Mouse (Mus musculus) small intestine, adult 2 months (tissue): ENCODE measurements around the gene Zfp423. TPM values are rescaled to one million over a fixed set of nuclear protein-coding genes. Genes with fewer than 3 reads are reported as not detected.
A peak's percentile ranks its signal among the peaks of the same experiment; 100 is the strongest.

Source experiments
- H3K27ac ChIP-seq: fragments of 200-500 bp; 2 replicates; pipeline ENCODE4 v1.5.1; 2012; ENCODE audit warnings: low read depth, low read length, control low read depth, inconsistent platforms; ENCODE audit not compliant: insufficient read depth
- H3K27me3 ChIP-seq: fragments of 200-500 bp; 2 replicates; pipeline ENCODE4 v1.6.1; 2012; ENCODE audit warnings: mild to moderate bottlenecking, moderate library complexity, low read length, inconsistent platforms; ENCODE audit not compliant: control insufficient read depth, insufficient read depth
- H3K36me3 ChIP-seq: fragments of 200-500 bp; 2 replicates; pipeline ENCODE4 v1.6.1; 2012; ENCODE audit warnings: mild to moderate bottlenecking, low read length, control low read depth, inconsistent platforms; ENCODE audit not compliant: control insufficient read depth, insufficient read depth
- H3K4me1 ChIP-seq: fragments of 200-500 bp; 2 replicates; pipeline ENCODE4 v1.6.1; 2012; ENCODE audit warnings: low read length, inconsistent platforms, mixed read lengths; ENCODE audit not compliant: control insufficient read depth, insufficient read depth, insufficient read length
- H3K4me3 ChIP-seq: fragments of 200-500 bp; 2 replicates; pipeline ENCODE4 v1.5.1; 2012; ENCODE audit warnings: low read depth, mild to moderate bottlenecking, control low read depth, inconsistent platforms, low read length, moderate library complexity
- CTCF ChIP-seq: fragments of 200-500 bp; IDR thresholded peaks from 2 replicates; pipeline ENCODE4 v1.5.1; 2012; ENCODE audit warnings: low read depth, mild to moderate bottlenecking, control low read depth, inconsistent platforms, low read length, moderate library complexity, mixed read lengths; ENCODE audit not compliant: insufficient replicate concordance, insufficient read length; ENCODE audit errors: extremely low read depth
- POLR2A ChIP-seq: fragments of 200-500 bp; IDR thresholded peaks from 2 replicates; pipeline ENCODE4 v1.6.1; 2012; ENCODE audit warnings: low read depth, mild to moderate bottlenecking, control low read depth, inconsistent platforms, low read length, moderate library complexity
- WGBS: fragments of 180-500 bp; shearing (Covaris S2); methylation state at CpG from one replicate; pipeline ENCODE4 v1.1.7; 2018; 5-methylcytosine and 5-hydroxymethylcytosine counted together
- polyA plus RNA-seq: library from polyadenylated mRNA; depleted of rRNA; stranded (reverse); fragments of >200 nt; gene quantifications from 2 replicates; pipeline ENCODE4 v1.2.3, GENCODE M21; 2012

The Zfp423 gene
- polyA plus RNA-seq, 1 experiment: 2.3 TPM

DNA sequence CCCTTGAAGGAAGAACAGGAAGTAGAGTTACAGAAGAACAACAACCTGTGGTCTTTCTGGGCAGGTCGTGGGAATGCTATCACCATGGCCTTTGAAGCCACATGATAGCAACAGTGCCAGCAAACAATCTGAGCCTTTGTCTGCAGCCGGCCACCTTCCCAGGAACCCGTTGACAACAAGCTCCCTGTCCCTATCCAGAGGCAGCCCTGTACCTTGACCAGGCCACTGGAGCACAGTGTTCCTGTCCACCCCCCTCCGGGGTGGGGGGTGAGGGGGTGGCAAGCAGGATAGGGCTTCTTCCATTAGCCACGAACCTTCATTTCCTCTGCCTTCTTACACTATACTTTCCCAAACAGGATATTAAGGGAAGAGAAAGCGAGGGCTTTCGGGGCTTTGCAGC is 224.9 kb downstream of the Zfp423 start:
- WGBS: 28% methylated on average over 7 of the region's 7 CpGs
- Histone ChIP-seq H3K27ac (no peak overlapping the region), H3K4me1 (no peaks in the 10 kb centered on the region), H3K4me3 (no peak overlapping the region), H3K27me3 (no peaks in the 10 kb centered on the region), H3K36me3 (no peaks in the 10 kb centered on the region)
- no peak for TF ChIP-seq CTCF
- TF ChIP-seq POLR2A: no peak

- 94% methylated on average over 12 of the region's 12 CpGs for WGBS
- Histone ChIP-seq H3K27me3 (no peaks in the 10 kb centered on the region), H3K36me3 (no peaks in the 10 kb centered on the region), H3K27ac (no peak overlapping the region), H3K4me1 (no peaks in the 10 kb centered on the region), H3K4me3 (no peak overlapping the region)
- no peak for TF ChIP-seq POLR2A
- TF ChIP-seq CTCF: no peak
Observed at GRCm38 (mm10) chr8:87731062-87731461, 228.3 kb downstream of the Zfp423 start.

GRCm38 (mm10) chr8:87723015-87723414 is 236.4 kb downstream of the Zfp423 start:
- H3K36me3 ChIP-seq: no peaks in the 10 kb centered on the region
- no peak overlapping the region for H3K27ac ChIP-seq
- WGBS: 76% methylated on average over 8 of the region's 8 CpGs
- TF ChIP-seq CTCF (no peak), POLR2A (no peak)
- H3K27me3 ChIP-seq: no peaks in the 10 kb centered on the region
- no peak overlapping the region for H3K4me3 ChIP-seq
- H3K4me1 ChIP-seq: no peaks in the 10 kb centered on the region

DNA sequence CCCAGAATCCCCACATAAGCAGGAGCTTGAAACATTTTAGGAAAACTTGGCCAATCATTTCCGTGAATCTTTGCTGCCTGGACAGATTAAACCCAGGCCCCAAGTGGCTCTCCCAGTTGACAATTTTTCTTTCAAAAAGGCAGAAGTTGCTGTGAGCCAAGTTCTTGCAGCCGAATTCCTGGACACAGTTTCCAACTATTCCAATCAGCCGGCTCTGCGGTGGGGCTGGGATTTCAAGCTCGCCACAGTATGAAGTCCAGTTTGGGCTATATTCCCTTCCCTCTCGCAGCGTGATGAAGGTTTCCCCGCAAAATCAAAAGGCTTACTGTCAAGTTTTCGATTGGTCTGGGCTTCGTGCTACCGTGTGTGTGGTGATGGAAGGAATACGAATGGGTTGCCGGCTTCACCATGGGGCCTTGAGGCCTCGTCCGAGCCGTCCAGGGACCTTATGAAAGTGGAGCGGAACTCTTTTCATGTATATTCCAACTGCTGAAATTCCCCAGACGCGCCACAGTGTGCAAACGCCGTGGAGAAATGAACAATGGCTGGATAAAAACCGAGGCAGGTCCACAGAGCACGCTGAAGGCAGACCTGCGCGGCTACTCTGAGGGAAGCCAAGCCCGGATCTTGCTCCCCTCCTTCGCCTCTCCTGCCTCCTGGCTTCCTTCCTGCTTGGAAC is 240.1 kb downstream of the Zfp423 start:
- TF ChIP-seq POLR2A: no peak
- TF ChIP-seq CTCF: no peak
- H3K27ac ChIP-seq: no peak overlapping the region
- H3K4me1 ChIP-seq: no peaks in the 10 kb centered on the region
- 79% methylated on average over 27 of the region's 27 CpGs for WGBS
- no peaks in the 10 kb centered on the region for H3K27me3 ChIP-seq
- no peak overlapping the region for H3K4me3 ChIP-seq
- H3K36me3 ChIP-seq: no peaks in the 10 kb centered on the region

DNA sequence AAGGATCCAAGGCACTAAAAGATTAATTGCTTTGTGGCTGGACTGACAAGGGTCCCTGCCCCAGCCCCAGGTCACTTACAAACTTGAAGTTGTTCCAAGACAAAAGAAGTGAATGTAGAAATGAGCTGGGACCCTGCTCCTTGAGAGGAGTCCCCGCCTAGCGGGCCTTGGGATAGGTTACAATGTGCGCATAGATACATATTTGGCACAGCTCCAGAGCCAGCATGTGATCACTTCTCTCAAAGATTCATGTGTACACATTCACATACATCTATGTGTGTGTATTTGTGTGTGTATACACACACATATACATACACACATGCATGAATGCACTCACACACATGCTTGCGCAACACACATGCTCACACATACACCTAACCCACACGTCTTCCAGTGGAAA is 241.9 kb downstream of the Zfp423 start:
- H3K27ac ChIP-seq: no peak overlapping the region
- 64% methylated on average over 5 of the region's 5 CpGs for WGBS
- no peaks in the 10 kb centered on the region for H3K4me1 ChIP-seq
- TF ChIP-seq CTCF: no peak
- TF ChIP-seq POLR2A: no peak
- H3K27me3 ChIP-seq: no peaks in the 10 kb centered on the region
- H3K4me3 ChIP-seq: no peak overlapping the region
- H3K36me3 ChIP-seq: no peaks in the 10 kb centered on the region

DNA sequence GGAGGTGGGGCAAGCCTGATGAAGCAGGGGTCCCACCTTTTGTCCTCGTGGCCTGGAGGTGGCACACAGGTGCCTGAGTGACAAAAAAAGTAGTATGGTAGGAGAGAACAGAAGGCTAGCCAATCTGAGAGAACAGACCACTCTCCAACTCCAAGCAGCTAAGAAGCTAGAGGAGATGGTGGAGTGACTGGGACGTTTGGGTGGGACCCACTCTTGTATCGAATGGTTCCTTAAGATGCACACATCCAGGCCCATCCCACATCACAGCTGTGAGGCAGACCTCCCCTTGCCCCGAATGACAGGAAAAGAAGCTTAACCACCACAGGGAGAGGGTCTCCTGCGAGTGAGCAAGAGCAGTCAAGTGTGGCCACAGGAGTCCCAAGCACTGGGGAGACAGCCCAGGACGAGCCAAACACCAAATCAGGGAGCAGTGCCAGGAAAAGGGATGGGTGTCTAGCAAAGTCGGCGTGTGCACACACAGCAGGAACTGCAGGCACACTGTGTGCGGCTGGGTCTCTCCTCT is 242.6 kb downstream of the Zfp423 start:
- TF ChIP-seq POLR2A (no peak), CTCF (no peak)
- no peaks in the 10 kb centered on the region for H3K27me3 ChIP-seq
- H3K4me1 ChIP-seq: no peaks in the 10 kb centered on the region
- H3K4me3 ChIP-seq: no peak overlapping the region
- no peak overlapping the region for H3K27ac ChIP-seq
- WGBS: 45% methylated on average over 9 of the region's 9 CpGs
- no peaks in the 10 kb centered on the region for H3K36me3 ChIP-seq

DNA sequence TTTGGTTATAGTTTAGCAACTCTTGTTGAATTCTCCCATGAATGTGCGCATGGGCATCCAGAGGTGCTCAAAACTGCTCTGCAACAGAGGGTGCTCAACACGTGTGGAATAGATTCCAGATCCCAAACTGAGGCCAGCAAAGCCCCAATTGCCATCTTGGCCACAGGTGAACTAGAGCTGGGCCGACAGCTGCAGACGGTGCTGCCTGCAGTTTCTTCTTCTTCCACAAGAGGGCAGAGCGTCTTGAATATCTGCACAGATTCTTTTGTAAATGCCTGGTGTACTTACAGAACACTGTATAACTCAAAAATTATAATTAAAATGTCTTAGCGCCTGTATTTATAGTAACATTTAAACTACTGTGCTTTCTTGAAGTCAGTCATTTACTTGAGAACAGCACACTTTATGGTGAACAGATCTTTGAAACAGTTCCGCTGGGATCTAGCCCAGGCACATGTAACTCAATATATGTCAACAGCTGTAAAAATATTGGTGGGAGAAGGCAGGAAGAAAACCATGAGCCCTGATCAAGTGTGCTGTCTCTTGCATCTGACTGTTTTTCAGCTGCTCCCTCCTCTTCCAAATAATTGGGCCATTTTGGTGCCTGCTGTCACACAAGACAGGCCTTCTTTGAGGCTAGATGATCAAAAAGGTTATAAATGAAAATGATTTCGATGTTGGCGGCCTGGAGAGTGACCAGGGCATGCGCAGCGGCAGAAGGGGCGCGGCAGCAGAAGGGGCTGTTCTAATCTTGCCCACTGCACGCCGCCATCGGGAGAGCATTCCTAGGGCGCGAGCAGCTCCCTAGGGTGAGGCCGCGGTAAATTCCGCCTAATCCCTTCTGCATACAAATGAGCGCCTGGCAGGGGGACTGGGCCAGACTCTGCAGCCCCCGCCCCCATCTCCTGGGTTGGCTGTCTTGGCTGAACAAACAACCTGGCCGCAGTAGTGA is 243.4 kb downstream of the Zfp423 start:
- Histone ChIP-seq H3K36me3 (no peaks in the 10 kb centered on the region), H3K27me3 (no peaks in the 10 kb centered on the region), H3K27ac (no peak overlapping the region), H3K4me1 (no peaks in the 10 kb centered on the region), H3K4me3 (no peak overlapping the region)
- TF ChIP-seq CTCF: peak; percentile 73; the same call in 1 of the 2 replicates
- no peak for TF ChIP-seq POLR2A
- 30% methylated on average over 24 of the region's 24 CpGs for WGBS
